Mouse (Mus musculus) cortical plate, adult 2 months (tissue): ENCODE measurements around the gene AI661453.

ENCODE experiments used
- CTCF ChIP-seq: fragments of 200-500 bp; IDR thresholded peaks from 2 replicates; pipeline ENCODE4 v1.5.1; 2011; ENCODE audit warnings: mild to moderate bottlenecking, control low read depth, low read length; ENCODE audit not compliant: insufficient read depth; ENCODE audit errors: extremely low read depth
- POLR2A ChIP-seq: fragments of 200-500 bp; IDR thresholded peaks from 2 replicates; pipeline ENCODE4 v1.6.1; 2011; ENCODE audit warnings: mild to moderate bottlenecking, low read length, control low read depth; ENCODE audit not compliant: insufficient read depth; ENCODE audit errors: extremely low read depth

GRCm38 (mm10) chr17:47436907-47437547, 612 bp downstream of the AI661453 start, which contains the start of gene 1700001C19Rik:
- TF ChIP-seq POLR2A (no peak), CTCF (no peak)
